Mouse (Mus musculus) liver, embryonic 16.5 days (tissue): Measurements from ENCODE around the gene Sec11a. TPM values are rescaled to one million over a fixed set of nuclear protein-coding genes. Genes with fewer than 3 reads are reported as not detected.

Source experiments
- ATAC-seq: fragments of 200-750 bp; cut with Nextera tagmentation; 2 replicates; pipeline ENCODE4 v1.8.0; 2017; ENCODE audit warnings: low read depth, mild to moderate bottlenecking, moderate number of reproducible peaks, moderate library complexity
- H3K27ac ChIP-seq: fragments of 300-500 bp; sonication (generic); 2 replicates; pipeline ENCODE4 v1.5.1; 2014; ENCODE audit warnings: mild to moderate bottlenecking, low read length
- H3K27me3 ChIP-seq: fragments of 300-500 bp; sonication (generic); 2 replicates; pipeline ENCODE4 v1.6.1; 2014; ENCODE audit warnings: low read depth, low read length, mixed read lengths; ENCODE audit not compliant: control insufficient read depth, insufficient read depth
- H3K36me3 ChIP-seq: fragments of 300-500 bp; sonication (generic); 2 replicates; pipeline ENCODE4 v1.6.1; 2014; ENCODE audit warnings: mild to moderate bottlenecking; ENCODE audit not compliant: control insufficient read depth, insufficient read depth
- H3K4me1 ChIP-seq: fragments of 300-500 bp; sonication (generic); 2 replicates; pipeline ENCODE4 v1.6.1; 2014; ENCODE audit warnings: low read depth, low read length, mixed read lengths; ENCODE audit not compliant: control insufficient read depth
- H3K4me2 ChIP-seq: fragments of 300-500 bp; sonication (generic); 2 replicates; pipeline ENCODE4 v1.6.1; 2014; ENCODE audit warnings: low read depth, low read length, mixed read lengths
- H3K4me3 ChIP-seq: fragments of 300-500 bp; sonication (generic); 2 replicates; pipeline ENCODE4 v1.5.1; 2014; ENCODE audit warnings: low read depth, mild to moderate bottlenecking, low read length
- H3K9ac ChIP-seq: fragments of 300-500 bp; sonication (generic); 2 replicates; pipeline ENCODE4 v1.6.1; 2014; ENCODE audit warnings: low read depth, low read length
- H3K9me3 ChIP-seq: fragments of 300-500 bp; sonication (generic); replicated peaks from 2 replicates; pipeline ENCODE4 v1.6.1; 2016; ENCODE audit warnings: low read length; ENCODE audit not compliant: control insufficient read depth
- WGBS: fragments of 180-500 bp; shearing (Covaris S2); extraction: QIAGEN DNeasy Blood & Tissue Kit; methylation state at CpG from one replicate; pipeline ENCODE4 v1.1.7; 2014; ENCODE audit not compliant: insufficient replicate concordance; 5-methylcytosine and 5-hydroxymethylcytosine counted together
- polyA plus RNA-seq: library from polyadenylated mRNA; unstranded; fragments of >200 nt; fragmentation: Nextera tagmentation; extraction: Ambion mirVana; gene quantifications from 2 replicates; pipeline ENCODE4 v1.2.1, GENCODE M21; 2015

Sec11a gene
- polyA plus RNA-seq, 1 experiment from 2014 or later = 98.7 TPM

DNA sequence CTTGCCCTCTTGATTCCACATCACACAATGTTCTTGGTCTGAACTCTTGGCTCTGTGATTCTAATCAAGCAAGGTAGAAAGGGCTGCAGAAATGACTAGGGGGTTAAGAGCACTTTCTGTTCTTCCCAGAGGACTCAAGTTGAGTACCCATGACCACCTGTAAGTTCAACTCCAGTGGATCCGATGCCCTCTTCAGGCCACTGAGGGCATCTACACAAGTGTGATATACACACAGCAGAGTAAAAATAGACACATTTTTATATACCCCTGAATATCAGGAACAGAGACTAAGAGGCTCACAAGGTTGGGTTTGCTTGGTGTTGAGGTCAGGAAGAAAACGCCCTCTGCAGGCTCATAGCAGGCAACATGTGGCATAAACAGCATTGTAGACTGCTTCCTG, 73.9 kb downstream of the Sec11a start:
- no peak overlapping the region for H3K9ac ChIP-seq
- H3K9me3 ChIP-seq = no peaks in the 10 kb centered on the region
- H3K27ac ChIP-seq = no peak overlapping the region
- H3K27me3 ChIP-seq = no peaks in the 10 kb centered on the region
- no peak overlapping the region for H3K4me3 ChIP-seq
- peaks cover 10% of the 10 kb centered on the region for H3K4me1 ChIP-seq
- no peak for ATAC-seq
- 69% methylated on average over 2 of the region's 2 CpGs for WGBS
- H3K36me3 ChIP-seq = no peaks in the 10 kb centered on the region
- no peak overlapping the region for H3K4me2 ChIP-seq

DNA sequence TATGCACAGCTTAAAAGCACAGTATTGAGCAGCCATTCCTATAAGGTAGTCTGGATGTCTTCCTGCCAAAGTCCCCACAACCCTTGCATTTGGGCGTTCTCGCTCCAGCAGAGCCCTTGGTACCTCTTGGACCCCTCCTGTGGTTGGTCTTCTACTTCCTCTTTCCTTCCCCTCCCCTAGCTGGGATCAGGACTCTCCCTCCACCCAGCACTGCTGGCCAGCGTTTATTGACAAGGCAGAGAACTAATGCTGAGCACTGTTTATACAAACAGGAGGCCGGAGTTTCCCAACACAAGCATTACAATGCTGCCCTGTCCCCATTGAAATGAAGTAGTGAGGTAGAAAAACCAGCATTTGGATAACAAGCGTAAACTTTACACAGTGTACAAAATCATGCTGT, 74.5 kb downstream of the Sec11a start:
- WGBS = 36% methylated on average over 5 of the region's 5 CpGs
- no peak overlapping the region for H3K4me3 ChIP-seq
- H3K27ac ChIP-seq = 0 out of 2 replicates have a peak overlapping the region, but pooled peaks have one; percentile 44
- no peaks in the 10 kb centered on the region for H3K36me3 ChIP-seq
- H3K9me3 ChIP-seq = no peaks in the 10 kb centered on the region
- H3K4me1 ChIP-seq = peaks cover 10% of the 10 kb centered on the region
- ATAC-seq = peak; percentile 67
- H3K27me3 ChIP-seq = no peaks in the 10 kb centered on the region
- H3K9ac ChIP-seq = no peak overlapping the region
- no peak overlapping the region for H3K4me2 ChIP-seq

DNA sequence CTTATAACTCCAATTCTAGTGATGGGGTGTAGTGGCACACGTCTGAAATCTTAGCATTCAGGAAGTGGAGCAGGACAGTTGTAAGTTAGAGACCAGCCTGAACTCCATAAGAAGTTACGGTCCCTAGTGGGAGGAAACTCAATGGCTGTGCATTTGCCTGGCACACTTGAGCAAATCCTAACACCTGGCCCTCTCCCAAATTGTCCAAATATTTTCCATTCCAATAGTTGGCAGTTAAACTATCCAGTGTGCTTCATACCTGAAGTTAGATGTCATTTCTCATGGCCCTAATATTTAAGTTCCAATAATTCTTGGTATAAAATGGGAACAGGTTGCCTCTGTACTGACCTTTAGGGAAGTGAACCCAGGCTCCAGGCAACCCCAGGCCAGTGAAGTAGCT, 78.9 kb downstream of the Sec11a start:
- ATAC-seq = no peak
- Histone ChIP-seq H3K9me3 (no peaks in the 10 kb centered on the region), H3K9ac (no peak overlapping the region), H3K4me1 (peaks cover 14% of the 10 kb centered on the region), H3K36me3 (no peaks in the 10 kb centered on the region), H3K4me2 (no peak overlapping the region), H3K27ac (no peak overlapping the region), H3K4me3 (no peak overlapping the region), H3K27me3 (no peaks in the 10 kb centered on the region)
- 65% methylated on average over 2 of the region's 2 CpGs for WGBS

DNA sequence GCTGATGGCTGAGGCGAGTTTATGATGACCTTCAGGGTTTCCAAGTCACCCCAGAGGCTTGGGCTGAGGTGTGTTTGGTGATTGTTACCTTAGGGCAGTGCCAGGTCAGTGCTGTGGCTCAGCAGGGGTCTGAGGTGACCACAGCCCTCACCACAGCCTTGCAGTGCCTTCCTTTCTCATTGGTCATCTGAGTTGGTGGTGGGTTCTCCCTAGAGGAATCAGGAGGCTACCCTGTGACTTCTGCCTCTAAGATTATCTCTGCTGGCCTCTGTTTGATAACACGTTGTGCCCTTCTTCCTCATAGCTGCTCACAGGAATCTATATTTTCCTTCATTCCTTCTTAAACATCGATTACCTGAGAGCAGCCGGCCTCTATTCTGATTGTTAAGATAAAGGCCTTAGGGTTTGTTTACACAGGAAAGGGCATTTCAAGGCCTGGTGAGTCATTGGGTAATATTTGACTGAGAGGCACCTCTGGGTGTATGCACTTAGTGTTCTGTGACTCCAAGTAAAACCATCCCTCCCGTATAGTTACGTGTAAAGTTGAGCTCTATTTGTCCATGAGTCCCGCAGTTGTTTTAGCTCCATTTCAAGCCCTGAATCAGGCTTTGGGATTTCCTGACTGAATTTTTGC, 80.9 kb downstream of the Sec11a start:
- Histone ChIP-seq H3K4me2 (peak overlapping the region; percentile 18; the same call in 1 of the 2 replicates), H3K27me3 (no peaks in the 10 kb centered on the region), H3K9ac (no peak overlapping the region), H3K9me3 (no peaks in the 10 kb centered on the region), H3K27ac (peak overlapping the region; percentile 65), H3K4me3 (no peak overlapping the region), H3K4me1 (peaks cover 17% of the 10 kb centered on the region), H3K36me3 (no peaks in the 10 kb centered on the region)
- WGBS = 39% methylated on average over 7 of the region's 7 CpGs
- ATAC-seq = peak; percentile 71

DNA sequence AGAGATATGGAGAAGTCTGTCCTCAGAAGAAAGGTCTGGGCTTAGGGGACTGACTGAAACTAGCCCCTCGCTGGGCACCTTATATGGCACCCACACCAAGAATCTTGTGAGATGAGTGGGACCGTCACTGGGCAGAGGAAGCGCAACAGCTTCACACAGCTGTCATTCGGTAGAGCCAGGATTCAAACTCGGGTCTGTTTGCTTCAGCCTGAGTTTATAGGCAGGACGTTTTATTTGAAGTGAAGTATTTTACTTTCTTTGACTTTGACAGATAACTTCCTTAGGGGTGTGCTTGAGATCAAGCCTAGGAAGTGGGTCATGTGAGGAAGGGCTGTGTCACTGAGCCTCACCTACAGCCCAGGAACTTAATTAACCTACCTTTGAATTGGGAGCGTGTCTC, 82.1 kb downstream of the Sec11a start:
- no peaks in the 10 kb centered on the region for H3K27me3 ChIP-seq
- no peaks in the 10 kb centered on the region for H3K36me3 ChIP-seq
- H3K9me3 ChIP-seq = no peaks in the 10 kb centered on the region
- peak overlapping the region; percentile 5; the same call in 1 of the 2 replicates for H3K27ac ChIP-seq
- no peak for ATAC-seq
- H3K4me2 ChIP-seq = no peak overlapping the region
- H3K4me1 ChIP-seq = peaks cover 22% of the 10 kb centered on the region
- H3K9ac ChIP-seq = no peak overlapping the region
- no peak overlapping the region for H3K4me3 ChIP-seq
- WGBS = 58% methylated on average over 7 of the region's 7 CpGs

DNA sequence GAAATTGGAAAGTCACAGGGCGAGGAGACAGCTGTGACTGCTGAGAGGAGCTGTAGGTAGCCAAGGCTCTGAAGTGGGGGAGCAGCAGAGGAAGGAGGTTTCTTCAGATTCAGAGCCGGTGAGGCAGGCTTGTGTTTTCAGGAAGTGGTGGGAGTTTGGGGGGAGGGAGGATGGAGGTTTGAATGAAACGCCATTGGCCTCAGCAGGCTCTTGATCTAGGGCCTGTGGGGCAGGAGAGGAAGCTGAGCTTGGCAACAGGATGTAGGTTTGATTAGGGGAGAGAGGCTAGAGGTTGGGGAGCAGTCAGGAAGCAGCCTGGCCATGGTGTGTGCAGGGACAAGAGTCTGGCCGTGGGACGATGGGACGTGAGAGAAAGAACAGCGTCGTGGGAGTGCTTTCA, 82.7 kb downstream of the Sec11a start:
- Histone ChIP-seq H3K4me1 (peaks cover 26% of the 10 kb centered on the region), H3K9me3 (no peaks in the 10 kb centered on the region), H3K4me2 (peak overlapping the region; percentile 19; the same call in 1 of the 2 replicates), H3K4me3 (no peak overlapping the region), H3K27ac (peak overlapping the region; percentile 54), H3K9ac (no peak overlapping the region), H3K27me3 (no peaks in the 10 kb centered on the region), H3K36me3 (no peaks in the 10 kb centered on the region)
- peak; percentile 15; the same call in 1 of the 2 replicates for ATAC-seq
- WGBS = 21% methylated on average over 8 of the region's 8 CpGs

DNA sequence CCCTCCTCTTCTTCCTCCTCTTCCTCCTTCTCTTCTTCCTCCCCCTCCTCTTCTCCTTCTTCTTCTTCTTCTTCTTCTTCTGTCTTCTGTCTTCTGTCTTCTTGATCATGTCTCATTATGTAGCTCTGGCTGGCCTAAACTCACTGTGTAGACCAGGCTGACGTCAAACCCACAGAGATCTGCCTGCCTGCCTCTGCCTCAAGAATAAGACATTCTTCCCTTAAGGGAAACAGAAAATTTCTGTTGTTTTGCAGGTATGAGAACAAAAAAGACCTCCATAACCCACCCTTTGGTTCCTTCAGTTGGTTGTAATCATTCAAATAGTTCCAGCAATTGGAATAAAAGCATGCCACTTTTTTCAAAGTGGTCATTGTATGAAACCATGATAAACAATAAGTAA, 83.4 kb downstream of the Sec11a start:
- no peak overlapping the region for H3K4me2 ChIP-seq
- no peak overlapping the region for H3K9ac ChIP-seq
- WGBS = 35% methylated on average over 1 of the region's 1 CpGs
- no peaks in the 10 kb centered on the region for H3K9me3 ChIP-seq
- no peak overlapping the region for H3K4me3 ChIP-seq
- no peak overlapping the region for H3K27ac ChIP-seq
- H3K27me3 ChIP-seq = no peaks in the 10 kb centered on the region
- H3K36me3 ChIP-seq = no peaks in the 10 kb centered on the region
- H3K4me1 ChIP-seq = peaks cover 26% of the 10 kb centered on the region
- no peak for ATAC-seq

DNA sequence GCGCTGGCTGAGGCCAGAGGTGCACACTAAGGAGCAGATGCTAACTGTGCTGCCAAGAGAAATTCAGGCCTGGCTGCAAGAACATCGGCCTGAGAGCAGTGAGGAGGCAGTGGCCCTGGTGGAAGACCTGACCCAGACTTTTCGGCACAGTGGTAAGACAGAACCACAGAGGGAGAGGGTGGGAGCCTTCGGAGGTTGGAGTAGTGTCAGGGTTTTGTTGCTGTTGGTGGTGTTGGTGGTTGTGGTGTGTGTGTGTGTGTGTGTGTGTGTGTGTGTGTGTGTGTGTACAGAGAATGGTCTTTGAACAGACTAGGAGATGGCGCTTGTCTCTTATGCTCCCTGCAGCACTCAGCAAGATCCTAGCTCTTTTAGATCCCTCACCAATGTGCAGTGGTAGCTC, 84.1 kb downstream of the Sec11a start:
- H3K9me3 ChIP-seq = no peaks in the 10 kb centered on the region
- 76% methylated on average over 5 of the region's 5 CpGs for WGBS
- H3K4me2 ChIP-seq = no peak overlapping the region
- H3K36me3 ChIP-seq = no peaks in the 10 kb centered on the region
- no peak overlapping the region; the same call in 1 of the 2 replicates for H3K27ac ChIP-seq
- H3K4me3 ChIP-seq = no peak overlapping the region
- H3K9ac ChIP-seq = no peak overlapping the region
- no peaks in the 10 kb centered on the region for H3K27me3 ChIP-seq
- H3K4me1 ChIP-seq = peaks cover 26% of the 10 kb centered on the region
- ATAC-seq = no peak

DNA sequence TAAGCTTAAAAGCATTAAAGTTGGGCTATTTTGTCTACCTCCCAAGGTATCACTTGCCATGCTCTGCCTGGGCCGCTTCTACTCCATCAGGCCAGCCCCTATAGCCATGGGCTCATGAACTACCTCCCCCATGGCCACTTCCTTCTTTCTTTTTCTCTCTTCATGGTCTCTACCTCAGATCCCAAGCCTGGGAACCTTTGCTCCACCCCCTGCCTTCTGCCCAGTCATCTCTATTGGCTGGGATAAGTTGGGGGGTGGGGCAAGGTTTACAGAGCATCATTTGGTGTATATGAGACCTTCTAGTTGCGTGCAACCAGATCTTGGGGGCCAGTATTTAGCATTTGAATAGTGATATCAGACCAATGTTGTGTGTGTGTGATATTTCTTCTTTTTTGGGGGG, 85.1 kb downstream of the Sec11a start:
- 56% methylated on average over 2 of the region's 2 CpGs for WGBS
- H3K4me1 ChIP-seq = peaks cover 26% of the 10 kb centered on the region
- H3K4me2 ChIP-seq = no peak overlapping the region
- H3K9ac ChIP-seq = no peak overlapping the region
- H3K36me3 ChIP-seq = no peaks in the 10 kb centered on the region
- H3K27ac ChIP-seq = no peak overlapping the region
- no peak for ATAC-seq
- no peaks in the 10 kb centered on the region for H3K27me3 ChIP-seq
- no peaks in the 10 kb centered on the region for H3K9me3 ChIP-seq
- H3K4me3 ChIP-seq = no peak overlapping the region
